Mouse (Mus musculus) embryonic stem cell, embryonic (primary cell): ENCODE data around the gene 1600012H06Rik.
"Not testable (repeated sequence)": the region's sequence is repeated elsewhere in the genome, so short reads cannot be mapped to it uniquely, and the experiment has no call there.

Experiments
- CTCF ChIA-PET, 4 experiments: fragments of 300-600 bp in 2 of 4; fragments of 350-600 bp in 2 of 4; sonication (Branson Sonifier 250); formaldehyde crosslinking; loops; one replicate each; lab custom pipeline; 2022; ENCODE audit warnings: inconsistent platforms in 2 of 4; lab: Charles Lee
- POLR2A ChIA-PET, 4 experiments: fragments of 300-600 bp in 2 of 4; fragments of 350-600 bp in 2 of 4; sonication (Branson Sonifier 250); formaldehyde crosslinking; loops; one replicate each; lab custom pipeline; 2022; ENCODE audit warnings: antibody characterized with exemption in 4 of 4, inconsistent platforms in 1 of 4; lab: Charles Lee

The 1600012H06Rik gene

DNA sequence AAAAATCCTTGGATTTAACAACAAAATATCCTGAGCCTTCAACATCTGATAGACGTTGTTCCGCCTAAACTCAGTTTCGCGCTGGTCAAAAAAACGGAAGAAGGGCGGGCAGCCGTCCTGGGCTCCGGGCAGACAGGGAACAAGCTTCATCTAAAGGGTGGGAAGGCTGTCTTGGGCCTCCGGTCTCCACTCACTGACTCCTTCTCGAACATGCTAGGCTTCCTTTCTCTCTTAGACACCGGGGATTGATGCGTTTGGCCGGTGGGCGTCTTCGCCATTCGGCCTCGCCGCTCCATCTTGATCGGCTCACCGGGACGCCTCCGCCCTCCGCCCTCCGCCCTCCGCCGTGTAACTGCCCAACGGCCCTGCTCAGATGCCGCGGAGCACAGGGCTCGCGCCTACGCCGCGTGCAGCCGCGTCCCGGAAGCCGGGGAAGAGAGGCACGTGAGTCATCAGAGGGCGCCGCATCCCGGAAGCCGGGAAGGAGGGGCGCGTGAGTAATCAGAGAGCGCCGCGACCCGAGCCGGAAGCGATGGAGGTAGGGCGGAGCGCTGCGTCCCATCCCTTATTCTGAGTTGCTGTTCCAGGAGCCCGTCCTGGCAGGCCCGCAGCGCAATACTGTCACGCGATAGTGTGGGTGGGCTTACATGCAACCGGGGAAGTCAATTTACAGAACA lies 35.5 kb downstream of the 1600012H06Rik start, which contains the start of the genes 9030025P20Rik and Gm3417:
TSS of gene 9030025P20Rik (plus strand) at position 107 of the 677 bp plus-strand sequence.
TSS of gene Gm3417 (minus strand) at position 429 of the 677 bp plus-strand sequence.
- POLR2A ChIA-PET, CTCF ChIA-PET: not testable (repeated sequence)

DNA sequence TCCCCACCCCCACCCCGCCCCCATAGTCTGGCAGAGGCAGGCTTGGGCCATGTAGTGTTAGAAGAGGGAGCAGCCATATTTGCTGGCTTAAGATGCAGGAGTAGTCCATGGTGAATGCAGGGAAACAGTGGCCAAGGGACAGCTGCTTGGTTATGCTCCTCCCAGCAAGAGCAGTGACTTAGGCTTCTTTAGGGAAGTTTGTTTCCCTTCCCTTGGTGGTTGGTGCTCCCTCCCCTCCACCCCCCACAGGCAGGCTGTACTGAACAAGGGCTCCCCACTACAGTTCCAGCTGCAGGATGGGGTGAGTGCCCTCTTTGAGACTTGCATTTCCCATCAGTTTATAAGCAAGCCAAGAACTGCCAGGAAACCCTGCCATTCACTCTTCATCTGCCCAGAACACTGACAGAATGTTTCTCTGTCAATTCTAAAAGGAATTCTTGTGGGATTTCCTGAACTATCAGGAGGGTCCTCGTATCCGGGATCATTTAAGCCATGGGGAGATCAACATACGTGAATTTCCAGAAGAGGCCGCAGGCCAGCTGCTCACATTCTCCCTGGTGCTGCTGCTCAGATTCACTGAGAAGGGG lies 47.2 kb downstream of the 1600012H06Rik start:
- POLR2A ChIA-PET, CTCF ChIA-PET: not testable (repeated sequence)

DNA sequence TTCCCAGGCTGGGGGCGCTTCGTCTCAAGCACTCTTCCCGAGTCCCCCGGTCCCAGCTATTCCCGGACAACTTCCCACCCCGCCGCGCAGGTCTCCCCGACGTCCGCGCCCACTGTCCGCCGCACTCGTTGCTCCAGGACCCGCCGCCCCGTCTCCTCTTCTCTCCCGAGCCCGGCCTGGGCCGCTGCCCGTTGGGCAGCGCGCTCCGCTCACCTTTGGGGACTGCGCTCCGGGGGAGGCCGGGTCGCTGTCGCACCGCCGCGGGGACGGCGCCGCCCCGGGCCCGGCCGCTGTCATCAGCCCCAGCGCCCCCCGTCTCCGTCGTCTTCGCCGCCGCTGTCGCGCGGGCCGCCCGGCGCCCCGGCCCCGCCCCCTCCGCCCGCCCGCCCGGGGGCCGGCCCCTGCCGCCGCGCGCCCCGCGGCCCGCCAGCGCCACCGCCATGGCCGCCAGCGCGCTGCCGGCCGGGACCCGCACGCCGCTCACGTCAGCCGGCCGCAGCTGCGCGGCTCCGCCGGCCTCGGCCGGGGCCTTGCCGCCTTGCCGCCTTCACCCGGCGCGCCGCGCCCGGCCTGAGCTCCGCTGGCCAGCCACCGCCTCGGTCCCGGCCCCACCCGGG lies 49.6 kb downstream of the 1600012H06Rik start:
- POLR2A ChIA-PET, CTCF ChIA-PET: not testable (repeated sequence)

DNA sequence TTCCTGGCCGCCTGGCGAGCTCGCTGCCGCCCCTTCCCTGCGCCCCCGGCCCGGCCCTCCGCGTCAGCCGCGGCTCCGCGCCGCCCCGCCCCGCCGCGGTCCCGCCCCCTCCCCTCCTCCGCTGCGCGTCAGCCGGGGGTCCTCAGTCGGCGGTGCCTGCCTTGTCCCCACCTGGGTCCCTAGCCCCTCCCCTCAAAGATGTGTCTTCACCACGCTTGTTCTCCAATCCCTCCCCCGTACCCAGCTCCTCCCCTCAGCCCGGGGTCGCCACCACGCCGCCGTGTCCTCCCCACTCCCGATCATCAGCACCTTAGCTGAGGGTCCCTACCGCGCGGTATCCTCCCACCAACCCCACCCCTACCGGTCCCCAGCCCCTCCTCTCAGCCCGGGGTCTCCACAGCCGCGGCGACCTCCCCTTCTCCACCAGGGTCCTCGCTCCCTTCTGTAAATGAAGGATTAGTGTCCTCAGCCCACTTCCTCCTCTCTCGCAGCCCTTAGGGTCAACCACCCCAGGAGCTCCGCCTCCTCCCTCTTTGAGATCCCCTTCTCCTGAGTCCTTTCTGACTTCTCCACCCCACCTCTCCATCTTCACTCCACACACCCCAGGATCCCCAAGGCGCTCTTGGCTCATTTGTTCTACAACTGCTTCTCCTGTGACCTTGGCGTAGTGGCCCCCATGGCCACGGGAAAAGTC lies 50.3 kb downstream of the 1600012H06Rik start:
- POLR2A ChIA-PET: not testable (repeated sequence)

DNA sequence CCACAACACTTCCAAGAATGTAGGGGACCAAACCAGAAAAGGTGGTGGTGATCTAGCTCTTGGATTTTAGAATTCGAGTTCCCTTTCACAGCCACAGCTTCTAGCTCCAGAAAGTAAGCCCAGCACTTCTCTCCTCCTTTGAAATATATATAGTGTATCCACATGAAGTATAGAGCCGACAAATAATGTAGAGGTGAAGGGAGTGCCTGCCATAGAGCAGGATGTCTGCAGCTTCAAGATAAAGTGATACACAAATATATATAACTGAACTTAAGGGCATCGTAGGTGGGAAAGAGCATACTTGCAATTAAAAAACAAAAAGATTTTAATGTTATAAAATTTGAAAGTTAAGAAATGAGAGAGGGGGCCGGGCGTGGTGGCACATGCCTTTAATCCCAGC lies 51.2 kb downstream of the 1600012H06Rik start:
- CTCF ChIA-PET, POLR2A ChIA-PET: not testable (repeated sequence)

More for the DNA sequence above, 50.3 kb downstream of the 1600012H06Rik start:
- CTCF ChIA-PET: not testable (repeated sequence)

DNA sequence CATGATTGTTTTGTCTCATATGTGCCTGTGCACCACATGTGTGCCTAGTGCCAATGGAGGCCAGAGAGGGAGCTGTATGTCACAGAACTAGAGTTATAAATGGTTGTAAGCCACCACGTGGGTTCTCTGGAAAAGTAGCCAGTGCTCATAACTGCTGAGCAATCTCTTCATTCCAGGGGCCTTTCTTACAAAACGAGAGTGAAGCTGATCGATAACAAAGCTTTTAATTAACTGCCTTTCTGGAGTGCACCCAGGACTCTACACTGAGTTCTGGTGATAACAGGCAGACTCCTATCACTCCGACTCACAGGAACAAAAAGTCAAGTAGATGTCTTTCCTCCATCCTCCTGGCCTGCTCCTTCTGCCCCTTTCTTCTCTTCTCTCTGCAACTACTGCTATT lies 57.1 kb downstream of the 1600012H06Rik start:
- CTCF ChIA-PET, POLR2A ChIA-PET: not testable (repeated sequence)

DNA sequence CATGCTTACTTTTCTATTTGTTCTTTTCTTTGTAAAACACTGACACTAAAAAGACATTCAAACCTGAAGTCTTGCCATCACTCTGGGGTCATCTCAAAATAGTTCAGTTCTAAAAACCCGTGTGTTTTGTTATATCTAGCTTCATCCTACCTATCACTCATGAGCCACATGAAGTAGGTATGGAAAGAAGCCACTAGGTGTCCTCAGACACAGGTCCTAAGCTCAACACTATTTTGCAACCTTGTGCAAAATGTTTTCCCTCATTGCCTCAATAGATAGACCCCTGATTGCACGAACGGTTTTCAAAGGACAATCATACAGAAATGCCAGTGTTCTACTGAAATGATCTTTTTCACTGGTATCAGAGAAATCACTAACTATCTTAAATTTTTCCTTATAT lies 66.1 kb downstream of the 1600012H06Rik start:
- CTCF ChIA-PET, POLR2A ChIA-PET: not testable (repeated sequence)
